Mouse (Mus musculus): ENCODE measurements at regions not wholly inside any gene's neighbourhood (a gene's known extent, or its start where the extent isn't known, plus 50 kb on each side); places are given as distances from the start of the nearest gene placed in this dataset.

- ATAC-seq (replicated peaks) = no peak
- Histone ChIP-seq H3K9me3 (no peaks in the 10 kb centered on the region), H3K36me3 (no peaks in the 10 kb centered on the region), H3K4me2 (replicated peaks) (no peak overlapping the region), H3K27me3 (no peaks in the 10 kb centered on the region), H3K27ac (replicated peaks) (no peak overlapping the region), H3K4me1 (no peaks in the 10 kb centered on the region; the same call in 1 of the 2 replicates), H3K4me3 (no peak overlapping the region), H3K9ac (replicated peaks) (no peak overlapping the region)
- WGBS = 4% methylated on average over 4 of the region's 4 CpGs
These were observed 51.3 kb upstream of the Cxcr4 start for GRCm38 (mm10) chr1:128643316-128643776.

GRCm38 (mm10) chr1:128642212-128642611 lies 50.1 kb upstream of the Cxcr4 start:
- H3K9ac ChIP-seq (replicated peaks) = no peak overlapping the region
- H3K36me3 ChIP-seq = no peaks in the 10 kb centered on the region
- H3K27ac ChIP-seq (replicated peaks) = no peak overlapping the region
- no peaks in the 10 kb centered on the region; the same call in 1 of the 2 replicates for H3K4me1 ChIP-seq
- WGBS = 96% methylated on average over 2 of the region's 2 CpGs
- no peaks in the 10 kb centered on the region for H3K9me3 ChIP-seq
- ATAC-seq (replicated peaks) = no peak
- H3K4me3 ChIP-seq = no peak overlapping the region
- no peaks in the 10 kb centered on the region for H3K27me3 ChIP-seq
- no peak overlapping the region for H3K4me2 ChIP-seq (replicated peaks)
